Mouse (Mus musculus) myocyte (in vitro differentiated cells): ENCODE measurements at regions not wholly inside any gene's neighbourhood (a gene's known extent, or its start where the extent isn't known, plus 50 kb on each side); places are given as distances from the start of the nearest gene placed in this dataset.

ENCODE experiments used
- H3K27me3 ChIP-seq: one replicate; pipeline ENCODE4 v1.6.1; 2011; ENCODE audit not compliant: control insufficient read depth, insufficient read depth, insufficient read length
- H3K36me3 ChIP-seq: one replicate; pipeline ENCODE4 v1.6.1; 2011; ENCODE audit not compliant: control insufficient read depth, insufficient read depth
- H3K4me2 ChIP-seq: one replicate; pipeline ENCODE4 v1.6.1; 2011; ENCODE audit warnings: low read depth, control low read depth
- H3K4me3 ChIP-seq: one replicate; pipeline ENCODE4 v1.5.1; 2011; ENCODE audit warnings: mild to moderate bottlenecking, control low read depth, moderate library complexity
- H3K79me2 ChIP-seq: one replicate; pipeline ENCODE4 v1.6.1; 2011; ENCODE audit not compliant: control insufficient read depth, insufficient read depth
- H3ac ChIP-seq: one replicate; pipeline ENCODE4 v1.6.1; 2011; ENCODE audit not compliant: control insufficient read depth, insufficient read length
- CEBPB ChIP-seq: IDR thresholded peaks from 2 replicates; pipeline ENCODE4 v1.6.1; 2011; ENCODE audit warnings: mild to moderate bottlenecking, moderate library complexity; ENCODE audit not compliant: poor library complexity, insufficient read depth, severe bottlenecking
- E2F4 ChIP-seq: IDR thresholded peaks from one replicate; pipeline ENCODE4 v1.6.1; 2011; ENCODE audit warnings: mild to moderate bottlenecking, control low read depth, moderate library complexity; ENCODE audit not compliant: insufficient read depth
- MAX ChIP-seq: IDR thresholded peaks from one replicate; pipeline ENCODE4 v1.6.1; 2011; ENCODE audit warnings: low read depth, mild to moderate bottlenecking, control low read depth
- MYOD1 ChIP-seq, 3 experiments: IDR thresholded peaks; one replicate each; pipeline ENCODE4 v1.6.1; 2011; ENCODE audit warnings: control low read depth in 2 of 3, low read depth in 2 of 3, mild to moderate bottlenecking in 2 of 3, moderate library complexity in 1 of 3; ENCODE audit not compliant: insufficient read length in 2 of 3, control insufficient read depth in 1 of 3
- MYOG ChIP-seq, 3 experiments: IDR thresholded peaks; one replicate each; pipeline ENCODE4 v1.6.1; 2011; ENCODE audit warnings: control low read depth in 2 of 3, low read depth in 2 of 3, mild to moderate bottlenecking in 2 of 3; ENCODE audit not compliant: insufficient read length in 2 of 3, control insufficient read depth in 1 of 3, insufficient read depth in 1 of 3
- POLR2A ChIP-seq: IDR thresholded peaks from one replicate; pipeline ENCODE4 v1.6.1; 2011; ENCODE audit warnings: low read depth, mild to moderate bottlenecking, control low read depth, moderate library complexity; ENCODE audit not compliant: insufficient read length
- POLR2AphosphoS2 ChIP-seq: IDR thresholded peaks from one replicate; pipeline ENCODE4 v1.6.1; 2011; ENCODE audit warnings: low read depth, control low read depth; ENCODE audit not compliant: insufficient read length
- REST ChIP-seq: IDR thresholded peaks from one replicate; pipeline ENCODE4 v1.6.1; 2011; ENCODE audit warnings: mild to moderate bottlenecking, control low read depth, moderate library complexity; ENCODE audit not compliant: insufficient read depth, insufficient read length
- SRF ChIP-seq: IDR thresholded peaks from one replicate; pipeline ENCODE4 v1.6.1; 2011; ENCODE audit warnings: low read depth; ENCODE audit not compliant: control insufficient read depth, insufficient read length
- TCF12 ChIP-seq: IDR thresholded peaks from one replicate; pipeline ENCODE4 v1.6.1; 2011; ENCODE audit warnings: mild to moderate bottlenecking, control low read depth; ENCODE audit not compliant: poor library complexity, insufficient read depth, severe bottlenecking
- TCF3 ChIP-seq: IDR thresholded peaks from one replicate; pipeline ENCODE4 v1.6.1; 2011; ENCODE audit warnings: low read depth, control low read depth; ENCODE audit not compliant: insufficient read length
- USF1 ChIP-seq: IDR thresholded peaks from one replicate; pipeline ENCODE4 v1.6.1; 2011; ENCODE audit warnings: low read depth, mild to moderate bottlenecking, control low read depth, moderate library complexity

- TF ChIP-seq POLR2AphosphoS2: no peak
- no peak for TF ChIP-seq MYOG (IDR thresholded peaks at IDR 0.05; ENCODE audit: control insufficient read depth in 1 of 3, insufficient read depth in 1 of 3, insufficient read length in 2 of 3, low read depth in 2 of 3)
- no peak for TF ChIP-seq TCF12
- no peak for TF ChIP-seq POLR2A
- TF ChIP-seq CEBPB: no peak
- no peak for TF ChIP-seq USF1
- TF ChIP-seq MAX: no peak
- no peak for TF ChIP-seq SRF
- TF ChIP-seq TCF3: no peak
- no peak for TF ChIP-seq MYOD1 (IDR thresholded peaks at IDR 0.05; ENCODE audit: control insufficient read depth in 1 of 3, insufficient read length in 2 of 3, low read depth in 2 of 3)
- no peak for TF ChIP-seq E2F4
- no peak for TF ChIP-seq REST
- no peak overlapping the region for H3K4me3 ChIP-seq
- no peak overlapping the region for H3K4me2 ChIP-seq
- no peaks in the 10 kb centered on the region for H3K79me2 ChIP-seq
- no peaks in the 10 kb centered on the region for H3K36me3 ChIP-seq
- H3ac ChIP-seq: no peak overlapping the region
- H3K27me3 ChIP-seq: no peaks in the 10 kb centered on the region
Observed at GRCm38 (mm10) chr15:20123586-20123985, 325.5 kb upstream of the Cdh12 start.

GRCm38 (mm10) chr15:20135893-20136570 lies 313.0 kb upstream of the Cdh12 start:
- H3ac ChIP-seq: no peak overlapping the region
- no peaks in the 10 kb centered on the region for H3K79me2 ChIP-seq
- no peak overlapping the region for H3K4me3 ChIP-seq
- TF ChIP-seq MYOD1 (IDR thresholded peaks at IDR 0.05; ENCODE audit: control insufficient read depth in 1 of 3, insufficient read length in 2 of 3, low read depth in 2 of 3): no peak
- H3K36me3 ChIP-seq: no peaks in the 10 kb centered on the region
- no peak overlapping the region for H3K4me2 ChIP-seq
- H3K27me3 ChIP-seq: no peaks in the 10 kb centered on the region

- Histone ChIP-seq H3K4me3 (no peak overlapping the region), H3K79me2 (no peaks in the 10 kb centered on the region), H3K27me3 (no peaks in the 10 kb centered on the region), H3K4me2 (no peak overlapping the region), H3K36me3 (no peaks in the 10 kb centered on the region), H3ac (no peak overlapping the region)
- no peak for TF ChIP-seq MYOD1 (IDR thresholded peaks at IDR 0.05; ENCODE audit: control insufficient read depth in 1 of 3, insufficient read length in 2 of 3, low read depth in 2 of 3)
- no peak for TF ChIP-seq MYOG (IDR thresholded peaks at IDR 0.05; ENCODE audit: control insufficient read depth in 1 of 3, insufficient read depth in 1 of 3, insufficient read length in 2 of 3, low read depth in 2 of 3)
- TF ChIP-seq REST: no peak
- no peak for TF ChIP-seq TCF3
- no peak for TF ChIP-seq TCF12
- TF ChIP-seq POLR2A: no peak
- no peak for TF ChIP-seq CEBPB
- TF ChIP-seq POLR2AphosphoS2: no peak
- TF ChIP-seq MAX: no peak
- TF ChIP-seq USF1: no peak
- TF ChIP-seq E2F4: no peak
Observed at GRCm38 (mm10) chr15:20151910-20152309, 297.2 kb upstream of the Cdh12 start.
